Mouse (Mus musculus): ENCODE data around the gene Dck. TPM values are rescaled to one million over a fixed set of nuclear protein-coding genes. Genes with fewer than 3 reads are reported as not detected.
A peak's percentile ranks its signal among the peaks of the same experiment; 100 is the strongest.
"Not testable (repeated sequence)": the region's sequence is repeated elsewhere in the genome, so short reads cannot be mapped to it uniquely, and the experiment has no call there.

The Dck gene
- 1 to 10 TPM; 2.8 to 3.3 TPM for total RNA-seq (2021)

DNA sequence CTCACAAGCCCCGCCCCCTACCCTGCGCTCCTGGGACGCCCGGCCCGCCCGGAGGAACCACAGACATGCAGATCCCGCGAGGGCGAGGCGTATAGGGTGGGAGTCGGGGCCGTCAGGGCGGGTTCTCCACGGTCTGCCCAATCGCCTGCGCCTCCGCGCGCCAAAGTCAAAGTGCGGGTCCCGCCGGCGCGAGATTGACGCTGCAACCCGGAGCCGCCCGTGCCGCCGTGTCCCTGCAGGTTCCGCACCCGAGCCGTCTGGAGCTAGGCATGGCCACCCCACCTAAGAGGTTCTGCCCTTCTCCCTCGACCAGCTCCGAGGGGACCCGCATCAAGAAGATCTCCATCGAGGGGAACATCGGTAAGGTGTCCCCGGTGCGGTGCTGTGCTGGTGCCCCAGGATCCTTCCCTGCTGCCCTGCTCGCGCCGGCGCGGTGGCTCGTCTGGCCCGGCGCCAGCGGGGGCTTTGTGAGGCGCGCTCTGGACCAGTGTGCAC, at the start of gene Dck:
TSS of gene Dck (plus strand) at position 10 of the 495 bp plus-strand sequence.
- DNase-seq, result peak; percentile 96 to 97
- intact Hi-C loops (cut with DNase I), result loop anchor here (2.0 to 5.0 kb wide), 3 partner anchors 44 to 198 kb away; partner anchors contain the start of genes Grsf1, Mob1b and Rufy3

DNA sequence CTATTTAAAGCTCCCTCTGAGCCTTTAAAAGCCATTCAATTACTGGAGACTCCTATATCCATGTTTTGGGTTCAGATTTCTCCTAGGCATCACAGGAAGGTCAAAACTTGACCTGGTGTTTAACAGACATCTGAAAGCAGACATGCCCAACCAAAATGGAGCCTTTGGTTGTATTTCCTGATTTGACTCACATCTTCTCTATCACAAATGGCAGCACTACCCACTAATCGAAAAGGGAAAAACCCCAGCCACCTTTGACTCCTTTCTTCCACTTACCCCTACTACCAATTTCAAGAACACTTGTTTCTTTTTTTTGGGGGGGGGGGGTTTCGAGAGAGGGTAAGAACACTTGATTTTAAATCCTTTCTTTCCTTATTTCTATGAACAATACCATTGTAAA, 47.8 kb upstream of the Dck start:
- intact Hi-C loops (cut with DNase I), result loop anchor here (2.0 kb wide), 1 partner anchor 40 kb away; the partner anchor contains the start of gene Grsf1
- no peak for DNase-seq

DNA sequence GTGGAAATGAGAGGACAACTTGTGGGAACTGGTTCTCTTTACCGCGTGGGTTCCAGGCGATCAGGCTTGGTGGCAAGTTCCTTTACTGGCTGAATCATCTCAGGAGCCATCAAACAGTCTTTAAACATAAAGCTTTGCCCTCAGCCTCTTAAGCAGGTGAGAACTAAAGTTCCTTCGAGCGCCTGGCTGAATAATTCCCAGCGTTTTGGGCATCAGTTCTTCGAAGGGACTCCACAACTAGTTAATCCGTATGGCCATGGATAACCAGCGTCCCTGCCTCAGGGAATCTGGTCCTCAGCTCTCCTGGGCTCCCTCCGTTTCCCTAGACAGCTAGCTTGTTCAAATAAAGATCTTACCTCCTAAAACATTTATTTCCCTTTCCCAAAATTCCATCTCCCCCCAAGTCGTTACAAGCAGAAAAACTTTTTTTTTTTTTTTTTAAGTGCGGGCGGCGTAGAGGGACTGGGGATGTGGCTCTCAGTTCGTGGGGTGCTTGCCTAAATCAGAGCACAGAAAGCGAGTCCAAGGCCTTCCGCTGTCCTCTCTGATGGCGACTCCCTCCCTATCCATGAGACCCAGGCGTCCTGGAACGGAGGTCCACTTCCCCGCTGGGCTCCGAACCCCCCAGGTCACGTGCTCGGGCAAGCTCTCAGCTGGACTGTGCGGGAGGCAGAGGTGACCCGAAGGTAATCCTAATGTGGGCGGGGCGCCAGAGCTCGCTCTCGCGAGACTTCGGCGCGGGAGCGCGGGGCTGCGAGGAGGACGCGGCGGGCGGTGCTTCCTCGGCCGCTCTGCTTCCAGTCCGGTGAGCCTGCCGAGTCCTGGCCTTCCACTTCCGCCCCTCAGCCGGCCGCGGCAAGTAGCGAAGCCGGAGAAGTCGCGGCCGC, 44.4 kb upstream of the Dck start, which contains the start of gene Mob1b:
TSS of gene Mob1b (plus strand) at position 740 of the 887 bp plus-strand sequence.
- intact Hi-C loops (cut with DNase I), result loop anchor here (2.0 to 5.0 kb wide), 2 partner anchors 44 to 163 kb away; partner anchors contain the start of gene Dck

DNA sequence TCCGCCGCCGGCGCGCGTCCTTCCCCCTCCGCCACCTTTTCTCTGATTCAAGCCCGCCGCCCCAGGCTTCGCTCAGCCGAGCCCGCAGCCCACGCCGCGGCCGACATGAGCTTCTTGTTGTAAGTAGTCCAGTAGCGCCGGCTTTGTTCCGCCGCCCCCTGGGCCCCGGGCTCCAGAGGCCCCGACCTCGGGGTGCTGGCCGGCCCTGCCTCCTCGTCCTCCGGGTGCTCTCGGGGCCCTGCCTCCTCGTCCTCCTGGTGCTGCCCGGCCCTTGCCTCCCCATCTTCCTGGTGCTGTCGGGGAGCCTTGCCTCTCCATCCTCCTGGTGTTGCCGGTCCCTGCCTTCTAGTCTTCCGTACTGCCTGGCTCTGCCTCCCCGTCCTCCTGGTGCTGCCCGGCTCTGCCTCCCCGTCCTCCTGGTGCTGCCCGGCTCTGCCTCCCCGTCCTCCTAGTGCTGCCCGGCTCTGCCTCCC, 43.8 kb upstream of the Dck start:
- intact Hi-C loops (cut with DNase I), result loop anchor here (2.0 to 5.0 kb wide), 2 partner anchors 44 to 164 kb away; partner anchors contain the start of gene Dck
- no peak for DNase-seq

More for the DNA sequence above, 44.4 kb upstream of the Dck start, which contains the start of gene Mob1b:
- peak; percentile 99 for DNase-seq

DNA sequence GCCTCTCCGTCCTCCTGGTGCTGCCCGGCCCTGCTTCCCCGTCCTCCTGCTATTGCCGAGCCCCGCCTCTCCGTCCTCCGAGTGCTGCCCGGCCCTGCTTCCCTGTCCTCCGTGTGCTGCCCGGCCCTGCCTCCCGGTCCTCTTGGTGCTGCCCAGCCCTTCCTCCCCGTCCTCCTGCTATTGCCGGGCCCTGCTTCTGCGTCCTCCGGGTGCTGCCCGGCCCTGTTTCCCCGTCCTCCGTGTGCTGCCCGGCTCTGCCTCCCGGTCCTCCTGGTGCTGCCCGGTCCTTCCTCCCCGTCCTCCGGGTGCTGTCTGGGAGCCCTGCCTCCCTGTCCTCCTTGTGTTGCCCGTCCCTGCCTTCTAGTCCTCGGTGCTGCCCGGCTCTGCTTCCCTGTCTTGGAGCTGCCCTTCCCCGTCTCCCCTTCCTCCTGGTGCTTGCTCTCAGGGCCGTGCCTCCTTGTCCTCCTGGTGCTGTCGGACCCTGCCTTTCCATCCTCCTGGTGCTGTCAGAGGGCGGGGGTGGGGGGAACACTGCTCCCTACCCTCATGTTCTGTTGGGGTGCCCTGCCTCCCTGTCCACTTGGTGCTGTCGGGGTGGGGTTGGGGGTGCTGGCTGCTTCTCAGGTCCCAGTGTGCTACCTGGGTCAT, 43.1 kb upstream of the Dck start:
- intact Hi-C loops (cut with DNase I), result loop anchor here (2.0 to 5.0 kb wide), 2 partner anchors 43 to 164 kb away; partner anchors contain the start of gene Dck
- peak; percentile 40 to 51 for DNase-seq

DNA sequence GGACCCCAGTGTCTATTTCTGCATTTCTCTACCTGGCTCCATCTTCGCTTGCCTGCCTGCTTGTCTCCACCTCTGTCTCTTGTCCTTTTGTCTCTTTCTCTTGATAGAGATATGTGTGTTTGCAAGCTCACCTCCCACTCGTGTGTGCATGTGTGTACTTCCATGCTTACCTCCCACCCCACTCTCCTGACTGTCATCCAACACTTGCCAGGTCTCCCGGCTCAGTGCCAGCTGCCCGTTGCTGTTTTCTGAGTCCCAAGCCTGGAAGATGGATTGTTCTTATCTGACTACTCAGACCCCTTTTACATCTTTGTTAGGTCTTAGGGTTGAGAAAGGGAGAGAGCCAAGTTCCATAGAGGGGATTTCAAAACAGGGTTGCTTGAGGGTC, 42.6 kb upstream of the Dck start:
- peak in 1 of 2 experiments; percentile 17 for DNase-seq
- intact Hi-C loops (cut with DNase I), result loop anchor here (5.0 kb wide), 1 partner anchor 165 kb away; no protein-coding TSS in a partner anchor

DNA sequence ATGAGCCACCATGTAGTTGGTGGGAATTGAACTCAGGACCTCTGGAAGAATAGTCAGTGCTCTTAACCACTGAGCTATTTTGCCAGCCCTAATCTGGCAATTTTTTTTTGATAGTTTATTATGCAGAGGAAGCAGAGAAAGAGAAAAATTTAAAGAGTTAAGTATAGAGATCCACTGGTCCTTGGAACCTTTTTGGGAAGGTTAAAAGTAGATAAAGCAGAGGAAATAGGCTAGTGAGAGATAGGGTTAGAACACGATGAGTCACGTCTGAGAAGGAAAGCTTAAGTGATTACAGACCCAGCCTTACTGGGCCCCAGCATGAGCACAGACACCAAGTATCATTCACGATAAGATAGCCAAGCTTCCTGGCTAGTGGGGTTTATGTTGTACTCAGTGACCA, 40.8 kb upstream of the Dck start:
- intact Hi-C loops (cut with DNase I), result loop anchor here (5.0 kb wide), 1 partner anchor 167 kb away; no protein-coding TSS in a partner anchor
- DNase-seq, result no peak

DNA sequence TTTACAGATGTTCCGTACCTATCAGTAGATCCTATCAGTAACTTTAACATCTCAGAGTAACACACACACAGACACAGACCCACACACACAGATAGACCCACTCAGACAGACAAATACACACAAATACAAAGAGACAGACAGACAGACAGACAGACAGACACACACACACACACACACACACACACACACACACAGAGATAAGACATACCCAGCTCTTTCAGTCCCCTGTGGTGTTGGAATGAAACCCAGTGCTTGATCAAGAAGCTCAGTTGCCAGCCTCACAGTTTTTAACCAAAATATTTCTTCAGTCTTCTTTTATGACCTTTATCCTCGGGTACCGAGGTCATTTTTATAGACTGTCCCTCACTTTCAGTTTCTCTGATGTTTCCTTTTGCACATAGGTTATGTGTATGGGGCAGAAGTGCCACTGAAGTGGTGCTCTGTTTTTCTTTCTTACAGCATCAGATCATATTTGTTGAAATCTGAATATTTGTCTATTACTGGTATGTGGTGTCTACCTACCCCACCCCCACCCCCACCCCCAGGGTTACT, 37.1 kb upstream of the Dck start:
- intact Hi-C loops (cut with DNase I), result no loop called here
- DNase-seq, result no peak

DNA sequence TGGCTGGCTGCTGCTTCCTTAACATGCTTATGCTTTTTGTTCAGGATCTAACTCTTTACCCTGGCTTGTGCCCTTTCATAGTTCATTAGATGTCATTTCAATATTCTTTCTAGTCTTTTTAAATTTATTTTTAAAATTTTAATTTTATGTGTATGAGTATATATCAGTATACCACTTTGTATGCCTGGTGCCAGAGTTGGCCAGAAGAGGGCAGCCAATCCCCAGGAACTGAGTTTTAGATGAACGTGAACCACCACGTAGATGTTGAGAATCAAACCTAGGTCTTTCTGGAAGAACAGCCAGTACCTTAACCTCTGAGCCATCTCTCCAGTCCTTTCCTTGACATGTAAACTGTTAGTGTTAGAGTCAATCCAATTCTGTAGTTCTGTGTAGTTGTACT, 30.0 kb upstream of the Dck start:
- DNase-seq, result peak in 1 of 2 experiments; percentile 12
- intact Hi-C loops (cut with DNase I), result no loop called here

DNA sequence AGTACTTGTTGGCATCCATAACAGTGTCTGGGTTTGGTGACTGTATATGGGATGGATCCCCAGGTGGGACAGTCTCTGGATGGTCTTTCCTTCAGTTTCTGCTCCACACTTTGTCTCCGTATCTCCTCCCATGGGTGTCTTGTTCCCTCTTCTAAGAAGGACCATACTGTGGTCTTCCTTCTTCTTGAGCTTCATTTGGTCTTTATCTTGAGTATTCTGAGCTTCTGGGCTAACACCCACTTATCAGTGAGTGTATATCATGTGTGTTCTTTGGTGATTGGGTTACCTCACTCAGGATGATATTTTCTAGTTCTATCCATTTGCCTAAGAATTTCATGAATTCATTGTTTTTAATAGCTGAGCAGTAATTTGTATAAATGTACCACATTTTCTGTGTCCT, 23.7 kb upstream of the Dck start:
- intact Hi-C loops (cut with DNase I); DNase-seq: not testable (repeated sequence)

DNA sequence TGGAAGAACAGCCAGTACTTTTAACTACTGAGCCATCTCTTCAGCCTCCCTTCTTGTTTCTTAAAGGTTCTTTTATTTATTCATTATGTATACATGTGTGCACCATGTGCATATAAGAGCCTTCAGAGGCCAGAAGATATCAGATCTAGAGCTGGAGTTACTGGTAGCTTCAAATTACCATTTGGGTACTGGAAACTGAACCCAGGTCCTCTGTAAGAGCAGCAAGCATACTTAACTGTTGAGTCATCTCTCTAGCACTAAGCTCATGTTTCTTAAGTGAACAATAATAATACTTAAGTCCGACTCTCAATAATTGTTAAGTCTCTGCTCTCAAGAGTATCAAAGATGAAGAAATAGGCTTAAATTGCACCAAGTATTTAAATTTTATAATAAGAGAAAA, 17.0 kb upstream of the Dck start:
- intact Hi-C loops (cut with DNase I), result no loop called here
- DNase-seq, result no peak

DNA sequence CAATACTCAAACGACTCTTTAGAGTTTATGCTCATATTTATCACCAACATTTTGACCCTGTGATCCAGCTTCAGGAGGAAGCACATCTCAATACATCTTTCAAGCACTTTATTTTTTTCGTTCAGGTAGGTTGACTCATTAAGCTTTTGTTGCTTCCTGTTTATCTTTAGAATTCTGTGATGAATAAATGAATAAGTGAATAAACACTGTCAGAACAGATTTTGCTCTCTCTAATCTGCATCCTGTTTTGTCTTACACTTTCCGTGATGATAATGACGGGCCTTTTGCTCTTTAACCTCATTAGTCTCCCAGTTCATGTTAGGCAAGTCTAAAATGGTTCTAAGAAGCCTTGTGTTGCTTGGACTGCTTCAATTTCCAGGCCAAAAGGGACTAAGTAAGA, 11.6 kb upstream of the Dck start:
- intact Hi-C loops (cut with DNase I), result no loop called here
- DNase-seq, result no peak

DNA sequence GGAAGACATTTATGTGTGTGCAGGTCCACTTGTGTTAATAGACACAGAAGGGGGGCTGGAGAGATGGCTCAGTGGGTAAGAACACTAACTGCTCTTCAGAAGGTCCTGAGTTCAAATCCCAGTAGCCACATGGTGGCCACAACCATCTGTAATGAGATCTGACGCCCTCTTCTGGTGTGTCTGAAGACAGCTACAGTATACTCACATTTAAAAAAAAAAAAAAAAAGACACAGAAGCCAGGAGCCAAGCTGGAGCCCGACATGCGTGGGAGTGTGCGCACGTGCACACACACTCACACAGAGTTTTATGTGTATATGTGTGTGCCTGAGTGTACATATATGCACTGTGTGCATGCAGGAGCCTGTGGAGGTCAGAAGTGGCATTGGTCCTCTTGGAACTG, 2.2 kb upstream of the Dck start:
- intact Hi-C loops (cut with DNase I), result loop anchor here (5.0 kb wide), 1 partner anchor 195 kb away; the partner anchor contains the start of gene Rufy3

DNA sequence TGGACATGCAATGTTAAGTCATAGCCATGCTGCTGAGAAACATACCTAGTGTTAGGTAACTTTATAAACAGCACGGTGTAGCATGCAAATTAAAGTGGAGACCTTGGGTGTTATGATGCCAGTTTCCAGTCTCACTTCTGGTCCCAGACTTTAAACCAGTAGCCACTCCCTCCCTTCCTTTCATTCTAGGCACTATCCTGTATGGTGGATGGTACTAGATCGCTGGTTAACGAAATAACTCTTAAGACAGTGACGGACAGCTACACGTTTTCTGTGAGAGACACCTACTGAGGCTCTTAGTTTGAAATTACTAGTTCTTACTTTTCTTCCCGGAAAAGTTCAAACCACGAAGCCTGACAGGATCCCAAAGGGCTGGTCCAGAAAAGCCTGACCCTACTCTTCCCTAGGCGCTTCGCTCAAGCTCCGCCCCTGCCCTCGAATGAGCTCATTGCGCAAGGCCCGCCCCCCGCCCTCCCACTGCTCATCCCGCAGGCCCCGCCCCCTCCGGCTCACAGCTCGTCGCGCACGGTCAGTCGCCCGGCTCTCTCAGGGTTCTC, 288 bp upstream of the Dck start:
- intact Hi-C loops (cut with DNase I), result loop anchor here (2.0 to 5.0 kb wide), 2 partner anchors 44 to 197 kb away; partner anchors contain the start of genes Mob1b and Rufy3
- no peak for DNase-seq

More for the DNA sequence above, 2.2 kb upstream of the Dck start:
- no peak for DNase-seq

DNA sequence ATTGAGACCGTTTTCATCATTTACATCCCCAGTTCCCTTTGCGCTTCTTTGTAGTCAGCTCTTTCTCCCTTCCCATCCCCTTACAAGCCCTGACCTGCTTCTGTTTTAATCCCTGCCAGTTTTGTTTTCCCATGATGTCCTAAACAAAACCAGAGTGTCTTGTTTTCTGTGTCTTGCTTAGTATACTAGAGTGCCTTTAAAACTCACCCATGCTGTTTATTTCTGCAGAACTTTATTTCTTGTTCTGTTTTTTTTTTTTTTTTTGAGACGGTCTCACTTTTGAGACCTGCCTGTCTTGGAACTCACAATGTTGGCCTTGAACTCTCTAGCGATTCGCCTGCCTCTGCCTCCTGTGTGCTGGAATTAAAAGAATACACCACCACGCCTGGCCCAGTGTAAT, 791 bp downstream of the Dck start:
- DNase-seq, result no peak
- intact Hi-C loops (cut with DNase I), result loop anchor here (2.0 to 5.0 kb wide), 2 partner anchors 45 to 88 kb away; partner anchors contain the start of genes Grsf1 and Mob1b

DNA sequence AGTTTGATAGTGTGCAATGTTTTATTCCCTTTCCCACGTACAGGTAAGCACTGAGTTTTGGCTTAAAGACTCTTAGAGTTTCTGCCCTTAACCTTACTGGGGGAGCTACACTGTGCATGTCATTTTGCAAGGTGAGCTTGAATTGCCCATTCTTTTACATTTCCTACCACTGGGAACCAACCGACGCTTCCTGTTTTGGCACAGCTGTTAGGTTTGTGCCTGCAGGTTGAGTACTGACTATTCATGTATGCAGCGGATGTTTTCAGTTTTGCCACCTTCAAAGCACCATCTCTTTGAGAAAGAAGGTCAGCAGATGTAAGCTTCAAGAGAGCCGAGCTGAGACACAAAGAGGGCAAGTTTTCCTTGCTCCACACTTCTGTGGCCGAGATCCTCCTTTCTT, 1.3 kb downstream of the Dck start:
- DNase-seq, result no peak
- intact Hi-C loops (cut with DNase I), result loop anchor here (5.0 kb wide), 1 partner anchor 89 kb away; the partner anchor contains the start of gene Grsf1

DNA sequence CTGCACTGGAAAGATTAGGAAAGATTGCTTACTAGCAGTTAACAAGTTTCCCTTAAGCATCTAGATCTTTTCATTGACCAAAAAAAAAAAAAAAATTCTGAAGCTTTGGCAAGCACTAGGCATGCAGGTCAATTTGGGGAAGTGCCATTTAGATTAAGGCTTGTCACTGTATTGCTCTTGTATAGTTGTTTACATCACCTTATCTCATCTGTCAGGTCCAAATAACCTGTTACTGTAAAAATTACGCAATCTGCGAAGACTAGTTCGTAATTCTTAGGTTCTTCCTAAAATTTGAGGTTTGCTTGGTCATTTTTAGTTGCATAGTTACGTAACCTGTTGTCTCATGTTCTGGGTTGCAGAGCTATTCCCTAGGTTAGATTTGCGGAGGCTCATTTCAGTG, 2.1 kb downstream of the Dck start:
- intact Hi-C loops (cut with DNase I), result loop anchor here (5.0 kb wide), 1 partner anchor 90 kb away; the partner anchor contains the start of gene Grsf1

DNA sequence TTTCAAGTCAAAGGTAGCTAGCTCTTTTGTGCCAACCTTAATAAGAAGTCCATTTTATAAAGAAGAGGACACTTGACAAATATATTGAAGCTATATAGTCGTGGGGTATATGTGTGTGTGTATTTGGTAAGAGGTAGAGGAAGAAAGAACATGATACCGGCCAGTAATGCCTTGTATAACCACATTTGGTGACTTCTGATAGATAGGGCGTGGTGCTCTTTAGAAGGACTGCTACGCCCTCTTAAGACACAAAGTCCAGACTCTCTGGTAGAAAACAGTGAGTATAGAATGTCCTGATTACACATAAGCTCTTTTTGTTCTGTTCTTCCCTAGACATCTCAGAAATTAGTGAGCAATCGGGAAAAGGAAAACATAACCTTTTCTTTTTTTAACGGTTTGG, 3.4 kb downstream of the Dck start:
- intact Hi-C loops (cut with DNase I), result loop anchor here (5.0 kb wide), 1 partner anchor 91 kb away; the partner anchor contains the start of gene Grsf1
- no peak for DNase-seq

More for the DNA sequence above, 2.1 kb downstream of the Dck start:
- DNase-seq, result no peak

DNA sequence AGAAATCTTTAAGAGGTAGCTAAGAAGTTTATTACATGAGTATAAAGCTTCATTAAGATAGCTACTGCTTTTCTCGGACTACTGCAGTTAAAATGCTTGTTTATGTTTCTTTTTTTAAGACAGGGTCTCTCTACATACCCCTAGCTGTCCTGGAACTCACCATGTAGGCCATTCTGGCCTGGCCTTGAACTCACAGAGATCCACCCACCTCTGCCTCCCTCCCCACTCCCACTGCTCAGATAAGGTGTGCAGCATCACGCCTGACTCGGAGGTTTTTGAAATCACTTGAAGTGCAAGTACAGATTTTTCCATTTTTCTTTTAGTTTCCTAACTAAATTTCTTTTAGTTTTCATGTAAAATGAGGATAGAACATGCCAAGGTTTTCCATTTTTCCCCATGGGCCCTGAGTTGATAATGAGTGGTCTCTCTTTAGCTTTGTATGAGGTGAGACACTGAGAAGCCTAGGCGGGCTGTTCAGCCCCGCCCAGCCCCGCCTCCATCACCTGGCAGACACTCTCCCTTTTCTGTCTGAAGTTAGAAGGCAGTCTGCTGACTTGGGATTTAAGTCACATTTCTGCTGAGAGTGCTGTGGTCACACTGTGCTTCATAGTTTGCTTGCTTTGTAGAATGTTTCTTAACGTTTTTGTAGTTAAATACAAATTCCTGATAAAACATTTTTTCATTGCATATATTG, 17.4 kb downstream of the Dck start:
- no peak for DNase-seq
- intact Hi-C loops (cut with DNase I), result no loop called here
